Mouse (Mus musculus) central nervous system, embryonic 14 days (tissue): ENCODE results near the gene Gm21366. TPM values are rescaled to one million over a fixed set of nuclear protein-coding genes. Genes with fewer than 3 reads are reported as not detected.

Source experiments
- polyA plus RNA-seq: library from polyadenylated mRNA; depleted of rRNA; stranded (reverse); fragments of >200 nt; gene quantifications from 2 replicates; pipeline ENCODE4 v1.2.3, GENCODE M21; 2012; rRNA removed

The Gm21366 gene
- polyA plus RNA-seq: not detected in 2 replicates

DNA sequence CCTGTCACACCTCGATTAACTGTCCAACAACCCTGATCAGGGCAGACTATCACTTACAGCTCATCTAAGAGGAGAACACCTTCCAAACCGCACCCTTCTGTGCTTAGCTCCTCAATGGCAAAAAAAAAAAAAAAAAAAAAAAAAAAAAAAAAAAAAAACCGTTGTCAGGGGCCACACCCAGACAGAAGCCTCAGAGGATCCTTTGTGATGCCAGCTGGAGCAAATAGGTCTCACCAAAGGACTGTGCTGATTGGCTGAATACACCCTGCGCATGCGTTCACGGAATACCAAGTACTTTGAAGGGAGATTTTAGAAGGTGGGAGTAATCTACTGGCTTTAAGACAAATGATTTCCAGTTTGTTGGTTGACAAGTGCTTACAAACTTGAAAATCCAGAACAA lies at the start of gene Gm21366:
Gene Gm21366 (minus strand): TSS at position 101 of the 400 bp plus-strand sequence.

